15 mouse cellular contexts compared by ENCODE assay signal in genomic region chr1:180906461-180907147, GRCm38 (mm10). TPM values are rescaled to one million over a fixed set of nuclear protein-coding genes. Genes with fewer than 3 reads are reported as not detected.
A peak's percentile ranks its signal among the peaks of the same experiment; 100 is the strongest.
DNase-seq lines count a peak whose midpoint lies in the region; ATAC-seq and TF ChIP-seq lines count a peak whose summit lies in the region.
"Had no signal": no experiment of that assay in that cellular context is flagged by ENCODE, and none has a peak within 500 bp of the region (broad histone marks: within the 10 kb centered on the region; RNA-seq: fewer than 3 reads in every experiment).

No protein-coding gene starts in this region.

- H3K27me3 ChIP-seq in hindbrain, embryonic 10.5 days (ENCODE audit: insufficient read depth, poor library complexity, severe bottlenecking): no peaks in the 10 kb centered on the region; the same call in 1 of the 2 replicates
- H3K27me3 ChIP-seq in hindbrain, postnatal 0 days (ENCODE audit: insufficient read depth, low read length): no peaks in the 10 kb centered on the region
- H3K27me3 ChIP-seq in ES-Bruce4 (ENCODE audit: control insufficient read depth, insufficient read depth, low read length, poor library complexity, severe bottlenecking): no peaks in the 10 kb centered on the region
- H3K27me3 ChIP-seq in embryonic facial prominence, embryonic 13.5 days: no peaks in the 10 kb centered on the region
- no peaks in the 10 kb centered on the region for H3K27me3 ChIP-seq in liver, postnatal 0 days (ENCODE audit: insufficient read depth, low read length)
- H3K27me3 ChIP-seq: embryonic facial prominence, embryonic 12.5 days; lung, embryonic 15.5 days had no signal

- H3K4me2 ChIP-seq in hindbrain, postnatal 0 days (ENCODE audit: low read depth, low read length): no peak overlapping the region
- peak overlapping the region; percentile 84; the same call in 1 of the 2 replicates for H3K4me2 ChIP-seq in embryonic facial prominence, embryonic 13.5 days
- H3K4me2 ChIP-seq in liver, postnatal 0 days (ENCODE audit: low read depth, low read length): peak overlapping the region; percentile 84
- H3K4me2 ChIP-seq: lung, embryonic 15.5 days had no signal

- H3K4me1 ChIP-seq in hindbrain, embryonic 10.5 days (replicated peaks): peaks cover 34% of the 10 kb centered on the region
- peaks cover 6% of the 10 kb centered on the region; the same call in 1 of the 2 replicates for H3K4me1 ChIP-seq in hindbrain, postnatal 0 days (ENCODE audit: insufficient read depth, low read length)
- H3K4me1 ChIP-seq in ES-Bruce4 (ENCODE audit: control insufficient read depth, insufficient read depth, low read length): peaks cover 4% of the 10 kb centered on the region
- H3K4me1 ChIP-seq in embryonic facial prominence, embryonic 13.5 days: peaks cover 27% of the 10 kb centered on the region
- H3K4me1 ChIP-seq in liver, postnatal 0 days (ENCODE audit: insufficient read depth): peaks cover 26% of the 10 kb centered on the region

- TF ChIP-seq EP300 in ES-Bruce4 (IDR thresholded peaks at IDR 0.05; ENCODE audit: insufficient read depth, low read depth, low read length): no peak
- no peak for TF ChIP-seq EP300 in liver, postnatal 0 days (IDR thresholded peaks at IDR 0.05; ENCODE audit: low read depth)

- no peak for TF ChIP-seq POLR2A in ES-Bruce4 (IDR thresholded peaks at IDR 0.05; ENCODE audit: insufficient read depth, low read length)

- no peak overlapping the region for H3K9ac ChIP-seq in hindbrain, postnatal 0 days (replicated peaks; ENCODE audit: low read length)
- H3K9ac ChIP-seq in ES-Bruce4 (ENCODE audit: low read depth, poor library complexity, severe bottlenecking): peak overlapping the region; percentile 13; the same call in 1 of the 2 replicates
- no peak overlapping the region for H3K9ac ChIP-seq in embryonic facial prominence, embryonic 13.5 days
- peak overlapping the region; percentile 26; the same call in 1 of the 2 replicates for H3K9ac ChIP-seq in liver, postnatal 0 days (replicated peaks)
- H3K9ac ChIP-seq: lung, embryonic 15.5 days had no signal

- peaks cover 40% of the 10 kb centered on the region for H3K36me3 ChIP-seq in hindbrain, embryonic 10.5 days
- H3K36me3 ChIP-seq in hindbrain, postnatal 0 days (ENCODE audit: insufficient read depth, low read length): peaks cover 17% of the 10 kb centered on the region
- H3K36me3 ChIP-seq in ES-Bruce4 (ENCODE audit: control insufficient read depth, insufficient read depth, low read length, poor library complexity, severe bottlenecking): peaks cover 22% of the 10 kb centered on the region
- peaks cover 34% of the 10 kb centered on the region for H3K36me3 ChIP-seq in embryonic facial prominence, embryonic 13.5 days
- peaks cover 27% of the 10 kb centered on the region for H3K36me3 ChIP-seq in liver, postnatal 0 days (replicated peaks; ENCODE audit: insufficient read depth, low read length)

- DNase-seq in hindbrain, embryonic 10.5 days (ENCODE audit: low spot score): no peak
- DNase-seq in hindbrain, postnatal 0 days (ENCODE audit: low spot score): no peak
- peak; percentile 43 for DNase-seq in liver, postnatal 0 days
- no peak for DNase-seq in kidney, adult 11 months
- DNase-seq in gastrocnemius, adult 8-10 months (ENCODE audit: low spot score in 2 of 2): no peak
- DNase-seq: adrenal gland, adult 2 months; cerebellum, adult 2 months; retina, postnatal 1 day had no signal

- TF ChIP-seq CTCF in hindbrain, postnatal 0 days (IDR thresholded peaks at IDR 0.05; ENCODE audit: low read depth): no peak
- TF ChIP-seq CTCF in ES-Bruce4 (IDR thresholded peaks at IDR 0.05; ENCODE audit: low read depth, low read length): no peak
- no peak for TF ChIP-seq CTCF in liver, postnatal 0 days (IDR thresholded peaks at IDR 0.05; ENCODE audit: low read depth)

- H3K4me3 ChIP-seq in hindbrain, embryonic 10.5 days: 0 out of 2 replicates have a peak overlapping the region, but pooled peaks have one; percentile 94
- H3K4me3 ChIP-seq in hindbrain, postnatal 0 days (ENCODE audit: low read length): no peak overlapping the region
- H3K4me3 ChIP-seq in ES-Bruce4 (ENCODE audit: low read depth, low read length): peak overlapping the region; percentile 37
- H3K4me3 ChIP-seq in embryonic facial prominence, embryonic 13.5 days: no peak overlapping the region
- H3K4me3 ChIP-seq in liver, postnatal 0 days (ENCODE audit: low read depth, low read length): peak overlapping the region; percentile 70
- H3K4me3 ChIP-seq: embryonic facial prominence, embryonic 12.5 days; lung, embryonic 15.5 days; myocyte had no signal

- 90% methylated on average over 24 of the region's 24 CpGs for WGBS in hindbrain, embryonic 10.5 days
- WGBS in hindbrain, postnatal 0 days: 94% methylated on average over 24 of the region's 24 CpGs
- 90% methylated on average over 24 of the region's 24 CpGs for WGBS in embryonic facial prominence, embryonic 13.5 days
- 84% methylated on average over 24 of the region's 24 CpGs for WGBS in liver, postnatal 0 days (ENCODE audit: insufficient replicate concordance)

- no peak overlapping the region for H3K27ac ChIP-seq in hindbrain, embryonic 10.5 days
- H3K27ac ChIP-seq in hindbrain, postnatal 0 days: no peak overlapping the region
- no peak overlapping the region for H3K27ac ChIP-seq in ES-Bruce4 (ENCODE audit: insufficient read depth, low read length)
- H3K27ac ChIP-seq in embryonic facial prominence, embryonic 13.5 days: no peak overlapping the region
- H3K27ac ChIP-seq in liver, postnatal 0 days (ENCODE audit: low read depth): 0 out of 2 replicates have a peak overlapping the region, but pooled peaks have one; percentile 11
- H3K27ac ChIP-seq: embryonic facial prominence, embryonic 12.5 days; lung, embryonic 15.5 days had no signal

- ATAC-seq in hindbrain, postnatal 0 days: no peak
- ATAC-seq in embryonic facial prominence, embryonic 13.5 days (ENCODE audit: insufficient number of reproducible peaks, insufficient read depth, low FRiP score, low TSS enrichment, low read depth): no peak
- ATAC-seq in liver, postnatal 0 days: no peak
- ATAC-seq in activated CD4-positive, CD25-positive, alpha-beta regulatory T cell, adult 4 months: no peak
- ATAC-seq: intestine, postnatal 0 days had no signal

- H3K9me3 ChIP-seq in hindbrain, embryonic 10.5 days: no peaks in the 10 kb centered on the region
- H3K9me3 ChIP-seq in hindbrain, postnatal 0 days (ENCODE audit: low read length): no peaks in the 10 kb centered on the region
- no peaks in the 10 kb centered on the region for H3K9me3 ChIP-seq in ES-Bruce4 (replicated peaks; ENCODE audit: control insufficient read depth, insufficient read depth, low read length, poor library complexity, severe bottlenecking)
- H3K9me3 ChIP-seq in embryonic facial prominence, embryonic 13.5 days: no peaks in the 10 kb centered on the region
- H3K9me3 ChIP-seq in liver, postnatal 0 days (ENCODE audit: low read length): no peaks in the 10 kb centered on the region
- H3K9me3 ChIP-seq: embryonic facial prominence, embryonic 12.5 days; lung, embryonic 15.5 days had no signal

RNA-seq across cellular contexts. Expression of gene Pycr2, which starts 2.5 kb away (rescaled TPM):
- 125 and 138 TPM in 2 replicates for polyA plus RNA-seq in hindbrain, embryonic 10.5 days (2016; fragmentation: Nextera tagmentation; extraction: Ambion mirVana)
- total RNA-seq in hindbrain, postnatal 0 days (2014; rRNA removed): 70.2 and 76.1 TPM in 2 replicates
- polyA plus RNA-seq in hindbrain, postnatal 0 days (2015; fragmentation: Nextera tagmentation; extraction: Ambion mirVana): 63.4 and 64.7 TPM in 2 replicates
- polyA plus RNA-seq in ES-Bruce4 (2011; ENCODE audit: insufficient read depth, insufficient read length, low read depth, missing spikeins): 97.4 and 109 TPM in 2 replicates
- polyA plus RNA-seq in embryonic facial prominence, embryonic 13.5 days (2015; fragmentation: Nextera tagmentation; extraction: Ambion mirVana): 98.7 and 109 TPM in 2 replicates
- polyA plus RNA-seq in liver, postnatal 0 days (2015; fragmentation: Nextera tagmentation; extraction: Ambion mirVana): 33.3 and 43.4 TPM in 2 replicates
- 10 to 100 TPM; 44.3 to 45.6 TPM for polyA plus RNA-seq in activated CD4-positive, CD25-positive, alpha-beta regulatory T cell, adult 4 months (2017; shearing (Covaris generic))
- total RNA-seq in gastrocnemius, adult 8-10 months (2022): 10 to 100 TPM in 3 of 4 experiments, 1 to 10 TPM in 1; 9.3 to 11.4 (median 10.8) TPM

RNA-seq across cellular contexts. Expression of gene Lefty2, which starts 13.7 kb away (rescaled TPM):
- polyA plus RNA-seq in hindbrain, embryonic 10.5 days (2016; fragmentation: Nextera tagmentation; extraction: Ambion mirVana): 0.13 TPM in 1 of 2 replicates, not detected in the other
- total RNA-seq in hindbrain, postnatal 0 days (2014; rRNA removed): 11.3 and 15.3 TPM in 2 replicates
- polyA plus RNA-seq in hindbrain, postnatal 0 days (2015; fragmentation: Nextera tagmentation; extraction: Ambion mirVana): 6.8 and 7.1 TPM in 2 replicates
- polyA plus RNA-seq in ES-Bruce4 (2011; ENCODE audit: insufficient read depth, insufficient read length, low read depth, missing spikeins): 117 and 124 TPM in 2 replicates
- 0.11 and 0.48 TPM in 2 replicates for polyA plus RNA-seq in embryonic facial prominence, embryonic 13.5 days (2015; fragmentation: Nextera tagmentation; extraction: Ambion mirVana)
- not detected in 2 replicates for polyA plus RNA-seq in liver, postnatal 0 days (2015; fragmentation: Nextera tagmentation; extraction: Ambion mirVana)
- polyA plus RNA-seq in activated CD4-positive, CD25-positive, alpha-beta regulatory T cell, adult 4 months (2017; shearing (Covaris generic)): not detected
- not detected for total RNA-seq in gastrocnemius, adult 8-10 months (2022)
- polyA plus RNA-seq: intestine, postnatal 0 days; myocyte had no signal

RNA-seq across cellular contexts. Expression of gene Lefty1, which starts 28.2 kb away (rescaled TPM):
- polyA plus RNA-seq in hindbrain, embryonic 10.5 days (2016; fragmentation: Nextera tagmentation; extraction: Ambion mirVana): 0.71 and 0.78 TPM in 2 replicates
- total RNA-seq in hindbrain, postnatal 0 days (2014; rRNA removed): not detected in 2 replicates
- polyA plus RNA-seq in hindbrain, postnatal 0 days (2015; fragmentation: Nextera tagmentation; extraction: Ambion mirVana): 0.29 and 0.42 TPM in 2 replicates
- 53.2 and 60.3 TPM in 2 replicates for polyA plus RNA-seq in ES-Bruce4 (2011; ENCODE audit: insufficient read depth, insufficient read length, low read depth, missing spikeins)
- 1.6 and 2.1 TPM in 2 replicates for polyA plus RNA-seq in embryonic facial prominence, embryonic 13.5 days (2015; fragmentation: Nextera tagmentation; extraction: Ambion mirVana)
- polyA plus RNA-seq in liver, postnatal 0 days (2015; fragmentation: Nextera tagmentation; extraction: Ambion mirVana): 1.6 and 2.2 TPM in 2 replicates
- not detected for polyA plus RNA-seq in activated CD4-positive, CD25-positive, alpha-beta regulatory T cell, adult 4 months (2017; shearing (Covaris generic))
- total RNA-seq in gastrocnemius, adult 8-10 months (2022): under 1 TPM in 3 of 4 experiments, not detected in 1; 0.19 to 0.34 (median 0.24) TPM

RNA-seq across cellular contexts. Expression of gene Tmem63a, which starts 35.5 kb away (rescaled TPM):
- polyA plus RNA-seq in hindbrain, embryonic 10.5 days (2016; fragmentation: Nextera tagmentation; extraction: Ambion mirVana): 3.0 and 3.4 TPM in 2 replicates
- total RNA-seq in hindbrain, postnatal 0 days (2014; rRNA removed): 2.9 and 5.4 TPM in 2 replicates
- polyA plus RNA-seq in hindbrain, postnatal 0 days (2015; fragmentation: Nextera tagmentation; extraction: Ambion mirVana): 2.5 and 3.0 TPM in 2 replicates
- polyA plus RNA-seq in ES-Bruce4 (2011; ENCODE audit: insufficient read depth, insufficient read length, low read depth, missing spikeins): 26.9 and 27.7 TPM in 2 replicates
- polyA plus RNA-seq in embryonic facial prominence, embryonic 13.5 days (2015; fragmentation: Nextera tagmentation; extraction: Ambion mirVana): 13.6 and 13.7 TPM in 2 replicates
- 6.3 and 7.4 TPM in 2 replicates for polyA plus RNA-seq in liver, postnatal 0 days (2015; fragmentation: Nextera tagmentation; extraction: Ambion mirVana)
- polyA plus RNA-seq in activated CD4-positive, CD25-positive, alpha-beta regulatory T cell, adult 4 months (2017; shearing (Covaris generic)): 10 to 100 TPM; 13.5 to 13.7 TPM
- 10 to 100 TPM; 14.9 to 18.2 (median 16.2) TPM for total RNA-seq in gastrocnemius, adult 8-10 months (2022)

RNA-seq across cellular contexts. Expression of gene Sde2, which starts 55.7 kb away (rescaled TPM):
- polyA plus RNA-seq in hindbrain, embryonic 10.5 days (2016; fragmentation: Nextera tagmentation; extraction: Ambion mirVana): 33.8 and 40.1 TPM in 2 replicates
- 11.1 and 13.1 TPM in 2 replicates for total RNA-seq in hindbrain, postnatal 0 days (2014; rRNA removed)
- 21.4 and 21.7 TPM in 2 replicates for polyA plus RNA-seq in hindbrain, postnatal 0 days (2015; fragmentation: Nextera tagmentation; extraction: Ambion mirVana)
- polyA plus RNA-seq in ES-Bruce4 (2011; ENCODE audit: insufficient read depth, insufficient read length, low read depth, missing spikeins): 35.0 and 36.6 TPM in 2 replicates
- polyA plus RNA-seq in embryonic facial prominence, embryonic 13.5 days (2015; fragmentation: Nextera tagmentation; extraction: Ambion mirVana): 36.0 and 42.7 TPM in 2 replicates
- 11.5 and 11.8 TPM in 2 replicates for polyA plus RNA-seq in liver, postnatal 0 days (2015; fragmentation: Nextera tagmentation; extraction: Ambion mirVana)
- polyA plus RNA-seq in activated CD4-positive, CD25-positive, alpha-beta regulatory T cell, adult 4 months (2017; shearing (Covaris generic)): 10 to 100 TPM; 32.3 to 34.1 TPM
- 1 to 10 TPM; 6.8 to 8.4 (median 7.6) TPM for total RNA-seq in gastrocnemius, adult 8-10 months (2022)

Comparison
In these comparisons a context has a peak if more than half of its experiments do, and no peak if none do; other contexts are left out.
1. H3K4me3 ChIP-seq: peak in hindbrain, embryonic 10.5 days (single experiment), ES-Bruce4 (single experiment) and liver, postnatal 0 days (single experiment); none in hindbrain, postnatal 0 days (single experiment) and embryonic facial prominence, embryonic 13.5 days (single experiment).
2. H3K9ac ChIP-seq: peak in ES-Bruce4 (single experiment) and liver, postnatal 0 days (single experiment); none in hindbrain, postnatal 0 days (single experiment) and embryonic facial prominence, embryonic 13.5 days (single experiment).
3. RNA of gene Lefty2, which starts 13.7 kb away (polyA plus RNA-seq): 117 to 124 TPM in ES-Bruce4; 6.8 to 7.1 TPM in hindbrain, postnatal 0 days, 0.13 TPM in hindbrain, embryonic 10.5 days, 0.11 to 0.48 TPM in embryonic facial prominence, embryonic 13.5 days, not detected in liver, postnatal 0 days and not detected in activated CD4-positive, CD25-positive, alpha-beta regulatory T cell, adult 4 months; every median in the first group is over 10 times any median in the second.
4. RNA of gene Lefty1, which starts 28.2 kb away (polyA plus RNA-seq): 53.2 to 60.3 TPM in ES-Bruce4; 1.6 to 2.2 TPM in liver, postnatal 0 days, 1.6 to 2.1 TPM in embryonic facial prominence, embryonic 13.5 days, 0.71 to 0.78 TPM in hindbrain, embryonic 10.5 days, 0.29 to 0.42 TPM in hindbrain, postnatal 0 days and not detected in activated CD4-positive, CD25-positive, alpha-beta regulatory T cell, adult 4 months; every median in the first group is over 10 times any median in the second.